Mouse (Mus musculus) liver, adult 2 months (tissue): ENCODE results near the gene Serinc3.
"Not testable (repeated sequence)": the region's sequence is repeated elsewhere in the genome, so short reads cannot be mapped to it uniquely, and the experiment has no call there.

Experiments
- CTCF ChIP-seq: fragments of 200-500 bp; IDR thresholded peaks from 2 replicates; pipeline ENCODE4 v1.5.1; 2011; ENCODE audit warnings: low read depth, low read length, control low read depth
- POLR2A ChIP-seq: fragments of 200-500 bp; IDR thresholded peaks from 2 replicates; pipeline ENCODE4 v1.6.1; 2011; ENCODE audit warnings: low read length, control low read depth; ENCODE audit not compliant: insufficient read depth; ENCODE audit errors: extremely low read depth

DNA sequence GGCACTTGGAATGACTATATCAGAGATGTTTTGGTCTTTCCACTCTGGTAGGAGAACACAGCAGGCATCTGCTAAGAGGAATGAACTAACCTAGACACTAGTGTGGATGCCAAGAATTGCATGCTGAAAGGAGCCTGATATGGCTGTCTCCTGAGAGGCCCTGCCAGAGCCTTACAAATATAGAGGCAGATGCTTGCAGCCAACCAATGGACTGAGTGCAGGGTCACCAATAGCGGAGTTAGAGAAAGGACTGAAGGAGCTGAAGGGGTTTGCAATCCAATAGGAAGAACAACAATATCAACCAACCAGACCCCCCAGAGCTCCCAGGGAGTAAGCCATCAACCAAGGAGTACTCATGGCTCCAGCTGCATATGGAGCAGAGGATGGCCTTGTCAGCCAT, 43.4 kb upstream of the Serinc3 start:
- not testable (repeated sequence) for TF ChIP-seq CTCF, POLR2A
